Mouse (Mus musculus) heart, adult 2 months (tissue): ENCODE results near the gene Lamtor3. TPM values are rescaled to one million over a fixed set of nuclear protein-coding genes. Genes with fewer than 3 reads are reported as not detected.
"Not testable (repeated sequence)": the region's sequence is repeated elsewhere in the genome, so short reads cannot be mapped to it uniquely, and the experiment has no call there.

ENCODE experiments used
- DNase-seq, 2 experiments: peaks; one replicate each; pipeline ENCODE4 v3.0.0; 2021
- H3K27ac ChIP-seq: fragments of 200-600 bp; 2 replicates; pipeline ENCODE4 v1.8.1; 2022
- H3K27me3 ChIP-seq: fragments of 200-500 bp; 2 replicates; pipeline ENCODE4 v1.6.1; 2012; ENCODE audit warnings: mild to moderate bottlenecking, low read length, inconsistent platforms, mixed read lengths; ENCODE audit not compliant: control insufficient read depth, insufficient read depth
- H3K36me3 ChIP-seq: fragments of 200-500 bp; 2 replicates; pipeline ENCODE4 v1.6.1; 2012; ENCODE audit warnings: low read length, inconsistent platforms; ENCODE audit not compliant: control insufficient read depth, insufficient read depth
- H3K4me1 ChIP-seq: fragments of 200-500 bp; 2 replicates; pipeline ENCODE4 v1.6.1; 2011; ENCODE audit warnings: low read length; ENCODE audit not compliant: control insufficient read depth, insufficient read depth
- H3K4me3 ChIP-seq: fragments of 200-600 bp; 2 replicates; pipeline ENCODE4 v1.8.1; 2022
- H3K79me2 ChIP-seq: fragments of 200-500 bp; replicated peaks from 2 replicates; pipeline ENCODE4 v1.6.1; 2012; ENCODE audit warnings: mild to moderate bottlenecking, inconsistent platforms, low read length, moderate library complexity, mixed read lengths; ENCODE audit not compliant: control insufficient read depth, insufficient read depth
- H3K9ac ChIP-seq: fragments of 200-500 bp; 2 replicates; pipeline ENCODE4 v1.6.1; 2012; ENCODE audit warnings: low read depth, mild to moderate bottlenecking, control low read depth, inconsistent platforms, low read length, mixed read lengths
- CTCF ChIP-seq: fragments of 200-600 bp; IDR thresholded peaks from 2 replicates; pipeline ENCODE4 v1.8.1; 2022; ENCODE audit warnings: antibody characterized with exemption, mild to moderate bottlenecking, moderate library complexity
- EP300 ChIP-seq: fragments of 200-500 bp; IDR thresholded peaks from 2 replicates; pipeline ENCODE4 v1.6.1; 2011; ENCODE audit warnings: low read depth, low read length, control low read depth; ENCODE audit not compliant: insufficient read depth
- POLR2A ChIP-seq: fragments of 200-500 bp; IDR thresholded peaks from 2 replicates; pipeline ENCODE4 v1.6.1; 2011; ENCODE audit warnings: mild to moderate bottlenecking, low read depth, low read length, control low read depth; ENCODE audit not compliant: insufficient read depth
- WGBS: fragments of 180-500 bp; shearing (Covaris S2); methylation state at CpG from one replicate; pipeline ENCODE4 v1.1.7; 2018; 5-methylcytosine and 5-hydroxymethylcytosine counted together
- intact Hi-C: fragments of 180-260 bp; cut with DNase I; formaldehyde crosslinking; loops from one replicate; pipeline ENCODE4 v1.15.1; 2025
- polyA plus RNA-seq: library from polyadenylated mRNA; depleted of rRNA; stranded (reverse); fragments of >200 nt; gene quantifications from 2 replicates; pipeline ENCODE4 v1.2.3, GENCODE M21; 2012
- total RNA-seq, 2 experiments: library from RNA; stranded (reverse); gene quantifications; 2 replicates each; pipeline ENCODE4 v1.2.3; 2021

The Lamtor3 gene
- total and polyA plus RNA-seq, 3 experiments: 48.7 to 107 (median 88.9) TPM

- Histone ChIP-seq H3K36me3 (peaks cover 3% of the 10 kb centered on the region), H3K9ac (no peak overlapping the region), H3K27ac (no peak overlapping the region), H3K4me3 (no peak overlapping the region), H3K79me2 (no peaks in the 10 kb centered on the region), H3K4me1 (peaks cover 2% of the 10 kb centered on the region), H3K27me3 (no peaks in the 10 kb centered on the region)
- 84% methylated on average over 6 of the region's 6 CpGs for WGBS
- no peak for TF ChIP-seq CTCF
- no peak for TF ChIP-seq EP300
- TF ChIP-seq POLR2A: no peak
- DNase-seq: no peak
- intact Hi-C loops: no loop called here
Measured at GRCm38 (mm10) chr3:137943737-137944154, 25.4 kb downstream of the Lamtor3 start.

DNA sequence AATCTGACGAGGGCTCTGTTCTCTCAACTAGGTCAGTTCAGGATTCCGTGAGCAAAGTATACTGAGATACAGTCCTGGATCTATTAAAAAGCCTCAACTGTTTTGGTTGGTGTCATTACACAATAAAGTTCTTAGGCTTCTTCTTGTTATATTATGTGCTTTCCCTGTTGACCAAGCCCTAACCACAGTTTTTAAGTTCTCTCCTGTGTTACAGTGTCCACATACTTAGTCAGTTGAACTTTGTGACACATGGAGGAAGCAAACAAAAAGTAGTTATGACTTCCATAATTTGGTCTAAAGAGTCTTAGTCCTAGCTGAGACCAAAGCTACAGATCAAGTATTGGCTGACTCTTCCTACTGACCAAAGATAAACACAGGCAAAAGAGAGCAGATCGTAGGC, 28.5 kb downstream of the Lamtor3 start:
- intact Hi-C loops: no loop called here
- no peaks in the 10 kb centered on the region for H3K79me2 ChIP-seq
- 88% methylated on average over 3 of the region's 3 CpGs for WGBS
- H3K9ac ChIP-seq: no peak overlapping the region
- no peak overlapping the region for H3K4me3 ChIP-seq
- no peaks in the 10 kb centered on the region for H3K27me3 ChIP-seq
- H3K36me3 ChIP-seq: peaks cover 3% of the 10 kb centered on the region
- TF ChIP-seq EP300: no peak
- TF ChIP-seq POLR2A: no peak
- TF ChIP-seq CTCF: no peak
- peaks cover 4% of the 10 kb centered on the region for H3K4me1 ChIP-seq
- no peak for DNase-seq
- no peak overlapping the region for H3K27ac ChIP-seq

DNA sequence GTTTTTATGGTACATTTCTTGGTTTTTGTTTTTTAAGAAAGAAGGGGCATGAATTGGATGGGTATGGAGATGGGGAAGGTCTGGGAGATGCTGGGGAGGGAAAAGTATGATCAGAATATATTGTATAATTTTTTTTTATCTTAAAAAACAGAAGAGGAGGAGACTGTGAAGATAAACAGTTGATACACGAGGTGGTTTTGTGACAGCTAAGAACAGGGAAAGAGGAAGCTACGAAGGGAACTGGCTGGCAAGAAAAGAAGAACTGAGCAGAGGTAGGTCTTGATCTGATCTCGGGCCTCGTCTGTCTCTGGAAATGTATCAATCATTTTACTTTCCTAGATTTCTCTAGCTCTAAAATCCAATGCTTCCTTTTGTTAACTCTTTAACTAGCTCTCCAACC, 29.2 kb downstream of the Lamtor3 start:
- Histone ChIP-seq H3K79me2 (no peaks in the 10 kb centered on the region), H3K4me3 (no peak overlapping the region), H3K27me3 (no peaks in the 10 kb centered on the region), H3K27ac (no peak overlapping the region), H3K36me3 (peaks cover 3% of the 10 kb centered on the region), H3K9ac (no peak overlapping the region), H3K4me1 (peaks cover 8% of the 10 kb centered on the region)
- intact Hi-C loops: no loop called here
- TF ChIP-seq EP300 (no peak), POLR2A (no peak), CTCF (no peak)
- no peak for DNase-seq
- 76% methylated on average over 4 of the region's 4 CpGs for WGBS

- TF ChIP-seq CTCF (no peak), EP300 (no peak), POLR2A (no peak)
- Histone ChIP-seq H3K79me2 (no peaks in the 10 kb centered on the region), H3K9ac (no peak overlapping the region), H3K27ac (no peak overlapping the region), H3K4me1 (peaks cover 13% of the 10 kb centered on the region), H3K4me3 (no peak overlapping the region), H3K27me3 (no peaks in the 10 kb centered on the region), H3K36me3 (peaks cover 3% of the 10 kb centered on the region)
- intact Hi-C loops: no loop called here
- WGBS: 81% methylated on average over 10 of the region's 10 CpGs
- no peak for DNase-seq
Measured at GRCm38 (mm10) chr3:137950191-137950885, 32.0 kb downstream of the Lamtor3 start.

DNA sequence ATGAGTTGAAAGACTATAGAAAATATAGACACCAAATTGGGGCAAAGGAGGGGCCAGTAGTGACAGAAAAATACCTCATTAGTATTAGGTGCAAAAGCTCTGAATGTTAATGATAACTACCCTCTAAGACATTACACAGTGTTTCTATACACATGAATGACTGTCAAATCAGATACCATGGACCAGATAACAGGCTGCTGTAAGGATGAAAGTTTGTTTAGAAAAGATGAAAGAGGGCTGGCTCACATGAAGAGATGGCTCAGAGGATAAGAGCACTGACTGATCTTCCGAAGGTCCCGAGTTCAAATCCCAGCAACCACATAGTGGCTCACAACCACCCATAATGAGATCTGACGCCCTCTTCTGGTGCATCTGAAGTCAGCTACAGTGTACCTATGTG, 33.0 kb downstream of the Lamtor3 start:
- intact Hi-C loops, DNase-seq, H3K79me2 ChIP-seq, H3K36me3 ChIP-seq, H3K27me3 ChIP-seq, H3K9ac ChIP-seq, H3K27ac ChIP-seq, H3K4me3 ChIP-seq: not testable (repeated sequence)
- H3K4me1 ChIP-seq: peaks cover 13% of the 10 kb centered on the region
- 96% methylated on average over 3 of the region's 3 CpGs for WGBS

DNA sequence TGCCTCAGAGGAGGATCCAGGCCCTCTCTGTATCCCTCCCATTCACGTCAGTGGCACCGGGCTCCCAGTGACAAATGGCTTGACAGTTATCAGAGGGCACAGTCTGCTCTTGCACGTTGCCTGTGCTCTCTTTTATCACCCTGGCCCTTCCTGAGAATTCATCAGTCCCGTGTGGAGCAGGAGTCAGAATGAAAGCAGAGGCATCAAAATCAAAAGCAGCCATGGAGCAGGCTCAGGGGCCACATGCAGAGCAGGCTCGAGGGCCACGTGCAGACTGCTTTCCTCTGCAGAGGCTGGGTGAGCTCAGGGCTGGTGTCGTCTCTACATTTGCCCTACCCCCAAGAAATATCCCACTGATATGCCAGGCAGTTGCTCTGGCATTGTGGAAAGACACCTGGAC, 33.5 kb downstream of the Lamtor3 start:
- Histone ChIP-seq H3K36me3 (peaks cover 3% of the 10 kb centered on the region), H3K4me3 (no peak overlapping the region), H3K79me2 (no peaks in the 10 kb centered on the region), H3K9ac (no peak overlapping the region), H3K27ac (no peak overlapping the region), H3K27me3 (no peaks in the 10 kb centered on the region), H3K4me1 (peaks cover 13% of the 10 kb centered on the region)
- 42% methylated on average over 7 of the region's 7 CpGs for WGBS
- TF ChIP-seq CTCF: no peak
- no peak for TF ChIP-seq EP300
- no peak for TF ChIP-seq POLR2A
- intact Hi-C loops: no loop called here
- DNase-seq: no peak
